Mouse (Mus musculus) heart, embryonic 10.5 days (tissue): ENCODE measurements around the gene Slc25a41. TPM values are rescaled to one million over a fixed set of nuclear protein-coding genes. Genes with fewer than 3 reads are reported as not detected.

Source experiments
- DNase-seq: peaks from one replicate; pipeline ENCODE4 v3.0.0-alpha.2; 2017; ENCODE audit warnings: low spot score
- H3K27ac ChIP-seq: fragments of 300-500 bp; sonication (generic); 2 replicates; pipeline ENCODE4 v1.5.1; 2016; ENCODE audit warnings: mild to moderate bottlenecking
- H3K27me3 ChIP-seq: fragments of 300-500 bp; sonication (generic); 2 replicates; pipeline ENCODE4 v1.6.1; 2016; ENCODE audit warnings: mild to moderate bottlenecking; ENCODE audit not compliant: poor library complexity, insufficient read depth, severe bottlenecking
- H3K36me3 ChIP-seq: fragments of 300-500 bp; sonication (generic); 2 replicates; pipeline ENCODE4 v1.6.1; 2016; ENCODE audit warnings: mild to moderate bottlenecking, moderate library complexity
- H3K4me1 ChIP-seq: fragments of 300-500 bp; sonication (generic); 2 replicates; pipeline ENCODE4 v1.6.1; 2016; ENCODE audit warnings: mild to moderate bottlenecking
- H3K4me3 ChIP-seq: fragments of 300-500 bp; sonication (generic); 2 replicates; pipeline ENCODE4 v1.5.1; 2016; ENCODE audit warnings: mild to moderate bottlenecking, moderate library complexity
- H3K9me3 ChIP-seq: fragments of 300-500 bp; sonication (generic); 2 replicates; pipeline ENCODE4 v1.6.1; 2016; ENCODE audit warnings: mild to moderate bottlenecking, moderate library complexity
- WGBS: fragments of 180-500 bp; shearing (Covaris S2); methylation state at CpG from one replicate; pipeline ENCODE4 v1.1.7; 2016; 5-methylcytosine and 5-hydroxymethylcytosine counted together
- polyA plus RNA-seq: library from polyadenylated mRNA; unstranded; fragments of >200 nt; fragmentation: Nextera tagmentation; extraction: Ambion mirVana; gene quantifications from 2 replicates; pipeline ENCODE4 v1.2.1, GENCODE M21; 2016

Gene Slc25a41
- polyA plus RNA-seq, 1 experiment from 2014 or later: not detected

DNA sequence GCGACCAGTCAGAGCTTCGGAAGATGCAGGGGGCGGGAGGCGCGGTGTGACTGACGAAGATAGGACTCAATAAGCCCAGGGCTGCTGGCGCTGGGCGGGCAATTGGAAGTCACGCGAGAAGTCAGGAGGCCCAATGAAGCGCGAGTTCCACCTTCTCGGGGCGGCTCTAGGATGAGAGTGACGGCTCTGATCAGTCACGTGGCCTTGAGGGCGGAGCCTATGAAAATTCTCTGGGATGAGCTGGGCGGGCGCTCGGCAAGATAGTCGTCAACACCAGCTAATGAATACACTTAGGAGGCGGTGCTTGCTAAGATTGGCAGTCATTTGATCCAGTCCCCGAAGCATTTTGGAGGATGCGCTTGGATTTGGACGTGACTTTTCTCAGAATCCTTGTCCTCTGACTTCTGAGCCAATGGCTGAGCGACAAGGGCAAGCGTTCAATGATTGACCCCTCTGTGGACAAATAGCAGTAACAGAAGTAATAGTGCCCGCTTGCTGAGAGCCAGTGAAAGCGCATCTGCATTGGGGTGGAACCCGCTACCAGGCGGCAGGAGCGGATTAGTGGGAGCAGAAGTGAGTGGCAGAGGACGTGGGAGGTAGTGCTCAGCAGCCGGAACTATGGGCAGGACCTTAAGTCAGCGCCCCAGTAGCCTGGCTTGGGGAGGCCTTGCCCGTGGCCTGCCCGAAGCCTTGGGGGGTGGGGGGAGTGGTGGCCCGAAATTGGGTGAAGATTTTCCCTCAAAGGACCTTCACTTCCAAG is 9.6 kb downstream of the Slc25a41 start:
- peak; percentile 100 for DNase-seq
- H3K9me3 ChIP-seq: no peaks in the 10 kb centered on the region
- H3K27me3 ChIP-seq: peaks cover 3% of the 10 kb centered on the region; the same call in 1 of the 2 replicates
- peak overlapping the region; percentile 92 for H3K4me3 ChIP-seq
- H3K36me3 ChIP-seq: peaks cover 25% of the 10 kb centered on the region
- WGBS: under 1% methylated on average over 38 of the region's 38 CpGs
- peak overlapping the region; percentile 98 for H3K27ac ChIP-seq
- H3K4me1 ChIP-seq: peaks cover 18% of the 10 kb centered on the region

- Histone ChIP-seq H3K36me3 (peaks cover 33% of the 10 kb centered on the region), H3K9me3 (no peaks in the 10 kb centered on the region), H3K4me1 (peaks cover 18% of the 10 kb centered on the region), H3K27ac (peak within 1 kb of the TSS; percentile 98), H3K4me3 (peak within 1 kb of the TSS; percentile 92), H3K27me3 (no peaks in the 10 kb centered on the region)
- DNase-seq: no peak
- WGBS: under 1% methylated on average over 97 of the region's 99 CpGs
These were observed 10.4 kb downstream of the Slc25a41 start, which contains the start of gene Khsrp for GRCm38 (mm10) chr17:57030931-57031660. TSS of gene Khsrp (minus strand) at chr17:57031522.

- H3K4me3 ChIP-seq: peak overlapping the region; percentile 92
- peaks cover 18% of the 10 kb centered on the region for H3K4me1 ChIP-seq
- WGBS: 28% methylated on average over 8 of the region's 8 CpGs
These were observed 11.8 kb downstream of the Slc25a41 start for GRCm38 (mm10) chr17:57029691-57030090.

GRCm38 (mm10) chr17:57027471-57027870 is 14.0 kb downstream of the Slc25a41 start:
- Histone ChIP-seq H3K27me3 (no peaks in the 10 kb centered on the region), H3K9me3 (no peaks in the 10 kb centered on the region), H3K4me1 (peaks cover 15% of the 10 kb centered on the region), H3K4me3 (no peak overlapping the region), H3K27ac (no peak overlapping the region), H3K36me3 (peaks cover 69% of the 10 kb centered on the region)
- DNase-seq: no peak
- 88% methylated on average over 4 of the region's 4 CpGs for WGBS

More at GRCm38 (mm10) chr17:57029691-57030090, 11.8 kb downstream of the Slc25a41 start:
- Histone ChIP-seq H3K27me3 (no peaks in the 10 kb centered on the region), H3K27ac (peak overlapping the region; percentile 98), H3K36me3 (peaks cover 47% of the 10 kb centered on the region), H3K9me3 (no peaks in the 10 kb centered on the region)
- DNase-seq: no peak

GRCm38 (mm10) chr17:57020960-57021359 is 20.5 kb downstream of the Slc25a41 start:
- Histone ChIP-seq H3K36me3 (peaks cover 70% of the 10 kb centered on the region), H3K9me3 (no peaks in the 10 kb centered on the region), H3K4me3 (no peak overlapping the region), H3K27me3 (no peaks in the 10 kb centered on the region), H3K27ac (no peak overlapping the region), H3K4me1 (no peaks in the 10 kb centered on the region)
- WGBS: 91% methylated on average over 5 of the region's 5 CpGs
- DNase-seq: no peak

DNA sequence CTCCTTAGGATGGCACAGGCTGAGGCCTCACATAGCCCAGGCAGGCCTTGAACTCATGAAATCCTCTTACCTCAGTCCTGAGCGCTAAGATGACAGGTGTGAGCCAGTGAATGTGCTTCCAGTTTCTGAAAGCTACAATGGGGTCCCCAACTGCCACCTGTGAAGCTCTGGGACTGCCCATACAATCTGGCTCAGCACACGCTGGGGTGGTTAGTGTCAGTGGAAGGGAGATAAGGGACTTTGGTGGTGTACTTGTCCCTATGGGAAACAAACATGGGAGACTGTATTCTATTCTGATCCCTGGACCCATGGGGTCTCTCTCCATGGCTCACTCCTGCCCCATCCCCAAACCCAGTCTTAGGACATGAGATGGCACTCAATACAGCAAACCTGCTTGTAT is 21.8 kb downstream of the Slc25a41 start:
- Histone ChIP-seq H3K36me3 (peaks cover 57% of the 10 kb centered on the region), H3K27ac (no peak overlapping the region), H3K4me1 (no peaks in the 10 kb centered on the region), H3K9me3 (no peaks in the 10 kb centered on the region), H3K4me3 (no peak overlapping the region), H3K27me3 (no peaks in the 10 kb centered on the region)
- 75% methylated on average over 2 of the region's 2 CpGs for WGBS
- no peak for DNase-seq

- no peaks in the 10 kb centered on the region for H3K9me3 ChIP-seq
- H3K36me3 ChIP-seq: peaks cover 21% of the 10 kb centered on the region
- WGBS: 75% methylated on average over 13 of the region's 13 CpGs
- peak overlapping the region; percentile 94; the same call in 1 of the 2 replicates for H3K27ac ChIP-seq
- no peak for DNase-seq
- peak overlapping the region; percentile 88 for H3K4me3 ChIP-seq
- peaks cover 20% of the 10 kb centered on the region for H3K4me1 ChIP-seq
- H3K27me3 ChIP-seq: no peaks in the 10 kb centered on the region
These were observed 29.1 kb downstream of the Slc25a41 start for GRCm38 (mm10) chr17:57012245-57012795.

GRCm38 (mm10) chr17:57011236-57012141 is 30.0 kb downstream of the Slc25a41 start, which contains the start of the genes Gtf2f1 and Gm17949:
TSS of gene Gtf2f1 (minus strand) at chr17:57011288.
TSS of gene Gm17949 (plus strand) at chr17:57011469.
- H3K27ac ChIP-seq: peak within 1 kb of the TSS; percentile 94
- H3K27me3 ChIP-seq: no peaks in the 10 kb centered on the region

GRCm38 (mm10) chr17:57010911-57011235 is 30.6 kb downstream of the Slc25a41 start:
- H3K27me3 ChIP-seq: no peaks in the 10 kb centered on the region
- 0% methylated on average over 19 of the region's 19 CpGs for WGBS
- peak overlapping the region; percentile 90 for H3K27ac ChIP-seq
- DNase-seq: no peak
- peaks cover 36% of the 10 kb centered on the region for H3K36me3 ChIP-seq
- H3K4me3 ChIP-seq: peak overlapping the region; percentile 88
- H3K4me1 ChIP-seq: peaks cover 20% of the 10 kb centered on the region
- no peaks in the 10 kb centered on the region for H3K9me3 ChIP-seq

More at GRCm38 (mm10) chr17:57011236-57012141, 30.0 kb downstream of the Slc25a41 start, which contains the start of the genes Gtf2f1 and Gm17949:
- H3K36me3 ChIP-seq: peaks cover 30% of the 10 kb centered on the region
- peak within 1 kb of the TSS; percentile 88 for H3K4me3 ChIP-seq
- WGBS: 1% methylated on average over 51 of the region's 51 CpGs
- DNase-seq: peak; percentile 99
- no peaks in the 10 kb centered on the region for H3K9me3 ChIP-seq
- H3K4me1 ChIP-seq: peaks cover 20% of the 10 kb centered on the region

DNA sequence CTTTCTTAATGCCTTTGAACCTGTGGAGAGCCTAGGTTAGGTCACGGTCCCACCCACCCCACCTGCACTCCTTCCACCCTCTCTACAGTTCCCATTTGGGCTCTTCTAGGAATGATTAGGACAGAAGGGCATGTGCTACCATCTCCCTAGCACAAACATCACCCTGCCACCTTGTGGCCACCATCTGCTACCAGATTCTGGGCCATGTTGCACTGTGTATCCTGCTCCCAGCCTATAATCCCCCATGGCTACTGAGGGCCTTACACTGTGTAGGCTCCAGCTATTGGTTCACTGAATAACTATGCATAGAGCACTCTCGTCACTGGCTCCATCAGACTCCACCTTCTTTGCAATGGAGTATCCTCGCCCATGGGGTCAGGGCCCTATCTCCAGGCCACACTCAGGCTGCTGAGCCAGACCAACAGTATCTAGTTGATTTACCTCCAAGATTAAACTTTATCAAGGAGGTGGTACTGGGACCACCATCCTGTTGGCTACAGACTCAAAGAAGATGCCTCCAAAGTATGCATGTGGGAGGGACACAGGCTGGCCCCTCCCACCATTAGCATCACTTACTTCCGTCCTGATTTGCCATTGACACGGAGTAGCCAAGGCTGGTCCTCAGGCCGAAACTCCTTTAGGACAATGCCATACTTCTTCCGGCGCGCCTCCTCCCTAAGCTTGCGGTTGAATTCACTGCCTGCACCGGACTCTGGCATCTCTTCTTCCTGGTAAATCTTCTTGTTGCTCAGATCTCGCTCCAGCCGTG is 34.1 kb downstream of the Slc25a41 start:
- 88% methylated on average over 13 of the region's 13 CpGs for WGBS
- peaks cover 30% of the 10 kb centered on the region for H3K4me1 ChIP-seq
- no peak overlapping the region for H3K27ac ChIP-seq
- H3K9me3 ChIP-seq: no peaks in the 10 kb centered on the region
- no peak overlapping the region for H3K4me3 ChIP-seq
- H3K27me3 ChIP-seq: no peaks in the 10 kb centered on the region
- H3K36me3 ChIP-seq: peaks cover 71% of the 10 kb centered on the region
- DNase-seq: no peak

- H3K9me3 ChIP-seq: no peaks in the 10 kb centered on the region
- no peak overlapping the region for H3K27ac ChIP-seq
- peaks cover 34% of the 10 kb centered on the region for H3K4me1 ChIP-seq
- no peaks in the 10 kb centered on the region for H3K27me3 ChIP-seq
- peak; percentile 86 for DNase-seq
- H3K36me3 ChIP-seq: peaks cover 78% of the 10 kb centered on the region
- H3K4me3 ChIP-seq: no peak overlapping the region
- WGBS: 70% methylated on average over 7 of the region's 7 CpGs
These were observed 37.5 kb downstream of the Slc25a41 start for GRCm38 (mm10) chr17:57003994-57004393.
